Mouse (Mus musculus) brain, embryonic 14.5 days (tissue): ENCODE data around the gene Sept6.

Source experiments
- CTCF ChIP-seq: fragments of 200-500 bp; IDR thresholded peaks from 2 replicates; pipeline ENCODE4 v1.5.1; 2012; ENCODE audit warnings: inconsistent platforms, mild to moderate bottlenecking, moderate library complexity, borderline replicate concordance; ENCODE audit not compliant: insufficient read depth, insufficient read length; ENCODE audit errors: extremely low read depth
- POLR2A ChIP-seq: fragments of 200-500 bp; IDR thresholded peaks from 2 replicates; pipeline ENCODE4 v1.6.1; 2012; ENCODE audit warnings: mild to moderate bottlenecking, inconsistent platforms, borderline replicate concordance; ENCODE audit not compliant: poor library complexity, insufficient read depth, insufficient read length, severe bottlenecking; ENCODE audit errors: extremely low read depth

GRCm38 (mm10) chrX:36906539-36906938 lies 85.1 kb downstream of the Sept6 start:
- TF ChIP-seq POLR2A (no peak), CTCF (peak; percentile 43; the same call in 1 of the 2 replicates)
